Mouse (Mus musculus): ENCODE measurements at regions not wholly inside any gene's neighbourhood (a gene's known extent, or its start where the extent isn't known, plus 50 kb on each side); places are given as distances from the start of the nearest gene placed in this dataset.

DNA sequence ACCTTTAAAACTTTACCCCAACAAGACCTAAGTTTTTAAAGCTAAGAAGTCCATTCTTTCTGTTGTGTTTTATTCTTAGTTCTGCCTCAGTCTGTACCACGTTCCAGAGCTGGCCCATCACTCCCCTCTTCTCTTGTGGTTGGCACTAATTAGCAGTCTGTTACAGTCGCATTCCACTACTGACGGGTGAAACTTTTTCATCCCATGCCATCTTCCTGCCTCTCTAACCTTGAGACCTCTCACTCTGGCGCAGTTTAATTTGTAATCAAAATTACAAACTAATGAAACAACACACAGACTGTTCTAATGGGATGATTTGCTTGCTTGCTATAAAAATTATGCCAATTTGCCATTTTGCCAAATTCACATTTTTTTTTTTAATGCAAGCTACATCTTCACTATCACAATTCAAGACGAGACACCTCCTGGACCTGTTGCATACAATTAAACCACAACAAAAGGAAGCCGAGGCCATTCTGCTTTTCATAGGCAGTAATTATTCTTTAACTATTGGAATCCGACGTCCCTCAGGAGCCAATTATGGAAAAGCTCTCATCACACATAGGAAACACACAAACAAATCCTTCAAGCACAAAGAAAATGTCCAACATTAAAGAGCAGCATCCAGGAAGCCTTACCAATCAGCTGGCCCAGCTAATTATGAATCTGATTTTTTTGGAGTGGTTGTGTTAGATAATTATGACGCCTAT is 138.1 kb upstream of the Irx5 start:
- TF ChIP-seq CTCF (IDR thresholded peaks at IDR 0.05; ENCODE audit: low read depth, low read length) (no peak), GATA1 (IDR thresholded peaks at IDR 0.05; ENCODE audit: borderline replicate concordance, low read length) (no peak), TAL1 (conservative IDR thresholded peaks at IDR 0.05; ENCODE audit: low read depth, low read length) (no peak), GATA2 (IDR thresholded peaks at IDR 0.05; ENCODE audit: borderline replicate concordance, low read depth, low read length) (no peak), POLR2AphosphoS5 (IDR thresholded peaks at IDR 0.05; ENCODE audit: insufficient replicate concordance, low read depth, low read length) (no peak)
